Mouse (Mus musculus) kidney, adult 2 months (tissue): ENCODE data around the gene Rspo4.

ENCODE experiments used
- CTCF ChIP-seq: fragments of 200-500 bp; conservative IDR thresholded peaks from 2 replicates; pipeline ENCODE4 v1.5.1; 2011; ENCODE audit warnings: low read depth, mild to moderate bottlenecking, control low read depth, low read length, moderate library complexity, mixed read lengths; ENCODE audit not compliant: insufficient read depth, insufficient read length
- POLR2A ChIP-seq: fragments of 200-500 bp; IDR thresholded peaks from one replicate; pipeline ENCODE4 v1.6.1; 2011; ENCODE audit warnings: low read depth, low read length, control low read depth

DNA sequence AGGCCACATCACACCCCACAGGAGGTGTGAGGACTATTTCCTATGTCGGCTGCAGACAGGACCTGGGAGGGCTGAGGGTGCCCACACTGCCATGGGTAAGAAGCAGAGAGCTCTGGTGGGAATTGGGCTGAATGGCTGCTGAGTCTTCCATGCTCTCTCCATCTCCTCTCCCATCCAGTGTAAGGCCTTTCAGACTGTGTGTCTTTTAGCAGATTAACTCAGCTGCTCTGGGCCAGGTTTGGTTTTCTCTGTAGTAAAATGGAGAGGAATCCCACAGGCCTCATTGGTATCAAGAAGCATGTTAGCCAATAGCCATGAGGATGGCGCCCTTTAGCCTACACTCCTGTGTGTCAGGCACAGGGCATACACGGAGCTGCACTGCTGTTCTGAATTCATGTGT, 66.7 kb downstream of the Rspo4 start:
- TF ChIP-seq CTCF (no peak), POLR2A (no peak)
